Comparison of ENCODE assay signal across 9 mouse cellular contexts in genomic region chr4:154871757-154872251, GRCm38 (mm10). TPM values are rescaled to one million over a fixed set of nuclear protein-coding genes. Genes with fewer than 3 reads are reported as not detected.
A peak's percentile ranks its signal among the peaks of the same experiment; 100 is the strongest.
DNase-seq lines count a peak whose midpoint lies in the region; ATAC-seq lines count a peak whose summit lies in the region.
"Had no signal": no experiment of that assay in that cellular context is flagged by ENCODE, and none has a peak within 500 bp of the region (broad histone marks: within the 10 kb centered on the region; RNA-seq: fewer than 3 reads in every experiment).

No protein-coding gene starts in this region.

- H3K27ac ChIP-seq in kidney, embryonic 15.5 days = no peak overlapping the region
- H3K27ac ChIP-seq in hindbrain, embryonic 12.5 days = no peak overlapping the region
- H3K27ac ChIP-seq in midbrain, embryonic 16.5 days (ENCODE audit: low read length) = no peak overlapping the region

- peak overlapping the region; percentile 47 for H3K4me2 ChIP-seq in kidney, embryonic 15.5 days
- peak overlapping the region; percentile 33 for H3K4me2 ChIP-seq in hindbrain, embryonic 12.5 days (replicated peaks)
- H3K4me2 ChIP-seq in midbrain, embryonic 16.5 days (ENCODE audit: low read length) = peak overlapping the region; percentile 52

- 5% methylated on average over 13 of the region's 13 CpGs for WGBS in kidney, embryonic 15.5 days
- WGBS in hindbrain, embryonic 12.5 days = 3% methylated on average over 13 of the region's 13 CpGs
- WGBS in midbrain, embryonic 16.5 days = 4% methylated on average over 13 of the region's 13 CpGs

- no peaks in the 10 kb centered on the region for H3K36me3 ChIP-seq in kidney, embryonic 15.5 days
- no peaks in the 10 kb centered on the region for H3K36me3 ChIP-seq in hindbrain, embryonic 12.5 days
- H3K36me3 ChIP-seq in midbrain, embryonic 16.5 days (ENCODE audit: control insufficient read depth, insufficient read depth, low read length) = no peaks in the 10 kb centered on the region

- peak; percentile 76 for ATAC-seq in kidney, embryonic 15.5 days (replicated peaks; ENCODE audit: low FRiP score)
- no peak for ATAC-seq in hindbrain, embryonic 12.5 days (ENCODE audit: low FRiP score)
- ATAC-seq in midbrain, embryonic 16.5 days = peak; percentile 63

- H3K27me3 ChIP-seq in kidney, embryonic 15.5 days = peaks cover 27% of the 10 kb centered on the region; the same call in 1 of the 2 replicates
- peaks cover 24% of the 10 kb centered on the region for H3K27me3 ChIP-seq in hindbrain, embryonic 12.5 days
- peaks cover 3% of the 10 kb centered on the region for H3K27me3 ChIP-seq in midbrain, embryonic 16.5 days (ENCODE audit: control insufficient read depth, insufficient read depth, low read depth, low read length)

- H3K4me1 ChIP-seq in kidney, embryonic 15.5 days = peaks cover 9% of the 10 kb centered on the region; the same call in 1 of the 2 replicates
- H3K4me1 ChIP-seq in hindbrain, embryonic 12.5 days = peaks cover 8% of the 10 kb centered on the region
- H3K4me1 ChIP-seq in midbrain, embryonic 16.5 days (ENCODE audit: control insufficient read depth, insufficient read depth, low read length) = no peaks in the 10 kb centered on the region

- H3K4me3 ChIP-seq in kidney, embryonic 15.5 days (replicated peaks) = 0 out of 2 replicates have a peak overlapping the region, but pooled peaks have one; percentile 20
- peak overlapping the region; percentile 16 for H3K4me3 ChIP-seq in hindbrain, embryonic 12.5 days
- H3K4me3 ChIP-seq in midbrain, embryonic 16.5 days (ENCODE audit: low read depth, low read length) = peak overlapping the region; percentile 36

- intact Hi-C loops in left cerebral cortex, postnatal 36 days (cut with DNase I) = loop anchor here (5.0 kb wide), 1 partner anchor 40 kb away; no protein-coding TSS in a partner anchor

- H3K9ac ChIP-seq in kidney, embryonic 15.5 days = no peak overlapping the region
- H3K9ac ChIP-seq in hindbrain, embryonic 12.5 days = peak overlapping the region; percentile 33
- H3K9ac ChIP-seq in midbrain, embryonic 16.5 days (ENCODE audit: low read depth, low read length) = peak overlapping the region; percentile 59

- no peak for DNase-seq in kidney, adult 8-10 months
- DNase-seq in ZHBTc4 (ENCODE audit: low read depth, low spot score) = peak; percentile 91
- no peak for DNase-seq in frontal cortex, postnatal 10 days (ENCODE audit: low spot score in 2 of 2)
- DNase-seq in left cerebral cortex, postnatal 36 days (ENCODE audit: low spot score in 2 of 2) = no peak
- DNase-seq in layer of hippocampus, adult 18-20 months (ENCODE audit: low spot score in 2 of 2) = no peak
- DNase-seq: cerebellum, postnatal 36 days had no signal

- H3K9me3 ChIP-seq in kidney, embryonic 15.5 days (replicated peaks) = no peaks in the 10 kb centered on the region
- no peaks in the 10 kb centered on the region for H3K9me3 ChIP-seq in hindbrain, embryonic 12.5 days (replicated peaks)
- no peaks in the 10 kb centered on the region for H3K9me3 ChIP-seq in midbrain, embryonic 16.5 days (replicated peaks; ENCODE audit: control insufficient read depth, low read length, poor library complexity, severe bottlenecking)

RNA-seq across cellular contexts. Expression of gene Mmel1, which starts 2.4 kb away (rescaled TPM):
- 0.22 and 0.42 TPM in 2 replicates for polyA plus RNA-seq in kidney, embryonic 15.5 days (2015; fragmentation: Nextera tagmentation; extraction: Ambion mirVana)
- 0.40 and 0.41 TPM in 2 replicates for polyA plus RNA-seq in hindbrain, embryonic 12.5 days (2016; fragmentation: Nextera tagmentation; extraction: Ambion mirVana)
- polyA plus RNA-seq in midbrain, embryonic 16.5 days (2015; fragmentation: Nextera tagmentation; extraction: Ambion mirVana) = 0.31 and 0.98 TPM in 2 replicates
- under 1 TPM; 0.49 to 1.00 TPM for total RNA-seq in left cerebral cortex, postnatal 36 days (2021)
- total RNA-seq in layer of hippocampus, adult 18-20 months (2021) = under 1 TPM; 0.20 to 0.25 TPM

RNA-seq across cellular contexts. Expression of gene Fam213b, which starts 27.1 kb away (rescaled TPM):
- polyA plus RNA-seq in kidney, embryonic 15.5 days (2015; fragmentation: Nextera tagmentation; extraction: Ambion mirVana) = 34.1 and 40.6 TPM in 2 replicates
- polyA plus RNA-seq in hindbrain, embryonic 12.5 days (2016; fragmentation: Nextera tagmentation; extraction: Ambion mirVana) = 38.0 and 40.2 TPM in 2 replicates
- polyA plus RNA-seq in midbrain, embryonic 16.5 days (2015; fragmentation: Nextera tagmentation; extraction: Ambion mirVana) = 59.3 and 64.5 TPM in 2 replicates
- total RNA-seq in left cerebral cortex, postnatal 36 days (2021) = 10 to 100 TPM; 51.1 to 68.5 TPM
- total RNA-seq in layer of hippocampus, adult 18-20 months (2021) = 10 to 100 TPM; 54.8 to 58.7 TPM

RNA-seq across cellular contexts. Expression of gene Ttc34, which starts 34.5 kb away (rescaled TPM):
- polyA plus RNA-seq in kidney, embryonic 15.5 days (2015; fragmentation: Nextera tagmentation; extraction: Ambion mirVana) = 0.18 and 0.99 TPM in 2 replicates
- polyA plus RNA-seq in hindbrain, embryonic 12.5 days (2016; fragmentation: Nextera tagmentation; extraction: Ambion mirVana) = 0.27 and 0.72 TPM in 2 replicates
- polyA plus RNA-seq in midbrain, embryonic 16.5 days (2015; fragmentation: Nextera tagmentation; extraction: Ambion mirVana) = 1.5 and 2.9 TPM in 2 replicates
- 1 to 10 TPM; 3.1 to 3.6 TPM for total RNA-seq in left cerebral cortex, postnatal 36 days (2021)
- total RNA-seq in layer of hippocampus, adult 18-20 months (2021) = 1 to 10 TPM; 3.1 to 3.3 TPM

RNA-seq across cellular contexts. Expression of gene Tnfrsf14, which starts 56.6 kb away (rescaled TPM):
- polyA plus RNA-seq in kidney, embryonic 15.5 days (2015; fragmentation: Nextera tagmentation; extraction: Ambion mirVana) = 1.7 TPM in 2 replicates
- 0.79 and 0.97 TPM in 2 replicates for polyA plus RNA-seq in hindbrain, embryonic 12.5 days (2016; fragmentation: Nextera tagmentation; extraction: Ambion mirVana)
- 0.42 TPM in 1 of 2 replicates, not detected in the other for polyA plus RNA-seq in midbrain, embryonic 16.5 days (2015; fragmentation: Nextera tagmentation; extraction: Ambion mirVana)
- total RNA-seq in left cerebral cortex, postnatal 36 days (2021) = 1 to 10 TPM; 1.5 to 2.1 TPM
- total RNA-seq in layer of hippocampus, adult 18-20 months (2021) = 1 to 10 TPM in 1 of 2 experiments, under 1 TPM in 1; 0.94 to 1.2 TPM
